Mouse (Mus musculus): Measurements from ENCODE around the gene Aldh3a1. TPM values are rescaled to one million over a fixed set of nuclear protein-coding genes. Genes with fewer than 3 reads are reported as not detected.
"Not testable (repeated sequence)": the region's sequence is repeated elsewhere in the genome, so short reads cannot be mapped to it uniquely, and the experiment has no call there.

The Aldh3a1 gene
- total RNA-seq, 1 experiment from 2014 or later: not detected

DNA sequence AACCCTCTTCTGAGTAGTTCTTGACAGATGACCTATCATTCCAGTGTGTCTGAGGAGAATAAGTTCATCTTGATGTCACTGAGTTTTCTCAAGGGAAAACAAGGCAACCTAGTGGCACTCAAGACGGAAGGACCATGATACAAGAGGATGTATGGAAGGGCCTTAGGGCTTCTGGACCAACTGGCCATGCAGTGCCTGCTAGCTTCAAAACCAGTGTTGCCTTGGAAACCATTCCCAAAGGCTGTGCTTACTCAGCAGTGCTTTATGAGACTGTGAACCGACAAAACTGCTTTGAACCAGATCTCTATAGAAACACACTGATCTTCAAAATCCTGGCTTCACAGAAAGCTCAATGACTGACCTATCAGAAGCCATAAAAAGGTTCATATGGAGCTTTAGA, 16.6 kb upstream of the Aldh3a1 start:
- no peak for ATAC-seq (replicated peaks in 1 of 2; ENCODE audit: insufficient read depth in 1 of 2, low FRiP score in 2 of 2, low TSS enrichment in 1 of 2, low read depth in 1 of 2, poor library complexity in 2 of 2, severe bottlenecking in 2 of 2)

DNA sequence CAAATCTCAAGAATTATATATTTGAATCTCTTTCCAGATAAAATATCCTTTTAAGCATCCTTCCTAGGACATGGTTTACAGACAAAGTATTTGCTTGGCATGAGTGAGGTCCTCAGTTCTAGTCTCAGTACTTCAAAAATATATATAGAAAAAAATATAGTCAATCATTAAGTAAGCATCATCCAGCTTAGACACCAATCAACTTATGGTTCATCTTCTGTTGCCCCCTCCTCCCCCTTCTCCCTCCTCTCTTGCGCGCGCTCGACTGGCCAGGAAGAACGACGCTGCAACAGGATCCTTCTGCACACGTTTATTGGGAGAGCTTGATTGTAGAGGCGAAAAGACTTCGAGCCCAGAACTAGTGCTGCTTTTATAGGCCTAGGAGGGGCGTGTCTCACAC, 15.2 kb upstream of the Aldh3a1 start:
- not testable (repeated sequence) for ATAC-seq (replicated peaks in 1 of 2; ENCODE audit: insufficient read depth in 1 of 2, low FRiP score in 2 of 2, low TSS enrichment in 1 of 2, low read depth in 1 of 2, poor library complexity in 2 of 2, severe bottlenecking in 2 of 2)

- ATAC-seq (replicated peaks in 1 of 2; ENCODE audit: insufficient read depth in 1 of 2, low FRiP score in 2 of 2, low TSS enrichment in 1 of 2, low read depth in 1 of 2, poor library complexity in 2 of 2, severe bottlenecking in 2 of 2): no peak
Measured at GRCm38 (mm10) chr11:61192779-61193178, 14.6 kb upstream of the Aldh3a1 start.

DNA sequence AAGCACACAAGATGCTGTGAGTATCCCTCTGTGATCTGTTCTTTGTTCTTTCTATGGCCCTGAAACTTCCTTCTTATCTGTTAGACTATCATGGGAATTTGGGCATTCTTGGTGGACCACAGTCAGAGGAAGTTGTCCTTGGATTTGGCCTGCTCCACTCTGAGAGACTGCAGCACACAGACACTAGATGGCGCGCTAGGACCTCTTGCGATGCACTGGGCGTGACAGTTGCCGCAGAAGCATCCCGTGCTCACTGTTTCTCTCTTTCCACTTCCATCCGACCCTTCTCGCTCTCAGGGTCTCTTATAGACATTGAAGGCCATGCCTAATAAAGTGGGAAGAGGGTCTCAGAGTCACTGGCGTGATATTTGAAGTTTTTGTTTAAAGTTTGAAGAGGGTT, 13.9 kb upstream of the Aldh3a1 start:
- peak; percentile 80 to 91 for ATAC-seq (replicated peaks in 1 of 2; ENCODE audit: insufficient read depth in 1 of 2, low FRiP score in 2 of 2, low TSS enrichment in 1 of 2, low read depth in 1 of 2, poor library complexity in 2 of 2, severe bottlenecking in 2 of 2)

- ATAC-seq (replicated peaks in 1 of 2; ENCODE audit: insufficient read depth in 1 of 2, low FRiP score in 2 of 2, low TSS enrichment in 1 of 2, low read depth in 1 of 2, poor library complexity in 2 of 2, severe bottlenecking in 2 of 2): no peak
Measured at GRCm38 (mm10) chr11:61196616-61197353, 10.6 kb upstream of the Aldh3a1 start.

DNA sequence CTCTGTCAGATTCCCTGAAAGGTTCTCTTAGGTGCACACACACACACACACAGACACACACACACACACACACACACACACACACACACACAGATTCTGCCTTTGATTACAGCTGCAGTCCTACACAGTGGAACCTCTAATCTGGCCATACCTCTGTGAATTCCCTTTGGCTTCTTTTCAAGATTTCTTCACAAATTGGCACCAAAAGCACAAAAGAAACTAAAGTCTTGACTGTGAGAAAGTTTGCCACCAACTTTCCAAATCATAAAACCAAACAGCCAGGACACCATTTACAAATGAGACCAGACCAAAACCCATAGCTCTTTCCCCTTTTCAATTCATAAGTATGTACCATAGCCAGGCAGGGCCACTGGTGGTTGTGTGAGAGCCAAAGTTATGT, 9.4 kb upstream of the Aldh3a1 start:
- no peak for ATAC-seq (replicated peaks in 1 of 2; ENCODE audit: insufficient read depth in 1 of 2, low FRiP score in 2 of 2, low TSS enrichment in 1 of 2, low read depth in 1 of 2, poor library complexity in 2 of 2, severe bottlenecking in 2 of 2)

GRCm38 (mm10) chr11:61199620-61200362, 7.5 kb upstream of the Aldh3a1 start:
- no peak for ATAC-seq (replicated peaks in 1 of 2; ENCODE audit: insufficient read depth in 1 of 2, low FRiP score in 2 of 2, low TSS enrichment in 1 of 2, low read depth in 1 of 2, poor library complexity in 2 of 2, severe bottlenecking in 2 of 2)

DNA sequence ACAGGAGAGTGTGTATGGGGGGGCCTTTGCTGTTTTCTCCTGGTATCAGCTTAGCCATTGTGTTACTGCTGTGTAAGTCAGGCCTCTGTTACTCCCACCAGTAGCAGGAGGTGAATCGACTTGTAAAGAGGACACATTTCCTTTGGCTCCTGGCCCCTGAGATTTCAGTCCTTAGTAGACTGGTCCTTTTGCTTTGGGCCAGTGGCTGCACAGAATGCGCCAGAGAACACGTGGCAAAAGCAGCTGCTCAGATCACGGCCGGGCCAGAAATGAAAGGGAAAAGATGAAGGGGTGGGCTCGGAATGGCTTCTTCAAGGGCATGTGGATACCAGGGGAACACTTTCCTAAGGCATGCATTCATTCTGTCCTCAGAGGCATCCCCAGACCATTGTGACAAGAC, 5.2 kb upstream of the Aldh3a1 start:
- no peak for ATAC-seq (replicated peaks in 1 of 2; ENCODE audit: insufficient read depth in 1 of 2, low FRiP score in 2 of 2, low TSS enrichment in 1 of 2, low read depth in 1 of 2, poor library complexity in 2 of 2, severe bottlenecking in 2 of 2)

- ATAC-seq (replicated peaks in 1 of 2; ENCODE audit: insufficient read depth in 1 of 2, low FRiP score in 2 of 2, low TSS enrichment in 1 of 2, low read depth in 1 of 2, poor library complexity in 2 of 2, severe bottlenecking in 2 of 2): no peak
Measured at GRCm38 (mm10) chr11:61202810-61203209, 4.5 kb upstream of the Aldh3a1 start.

DNA sequence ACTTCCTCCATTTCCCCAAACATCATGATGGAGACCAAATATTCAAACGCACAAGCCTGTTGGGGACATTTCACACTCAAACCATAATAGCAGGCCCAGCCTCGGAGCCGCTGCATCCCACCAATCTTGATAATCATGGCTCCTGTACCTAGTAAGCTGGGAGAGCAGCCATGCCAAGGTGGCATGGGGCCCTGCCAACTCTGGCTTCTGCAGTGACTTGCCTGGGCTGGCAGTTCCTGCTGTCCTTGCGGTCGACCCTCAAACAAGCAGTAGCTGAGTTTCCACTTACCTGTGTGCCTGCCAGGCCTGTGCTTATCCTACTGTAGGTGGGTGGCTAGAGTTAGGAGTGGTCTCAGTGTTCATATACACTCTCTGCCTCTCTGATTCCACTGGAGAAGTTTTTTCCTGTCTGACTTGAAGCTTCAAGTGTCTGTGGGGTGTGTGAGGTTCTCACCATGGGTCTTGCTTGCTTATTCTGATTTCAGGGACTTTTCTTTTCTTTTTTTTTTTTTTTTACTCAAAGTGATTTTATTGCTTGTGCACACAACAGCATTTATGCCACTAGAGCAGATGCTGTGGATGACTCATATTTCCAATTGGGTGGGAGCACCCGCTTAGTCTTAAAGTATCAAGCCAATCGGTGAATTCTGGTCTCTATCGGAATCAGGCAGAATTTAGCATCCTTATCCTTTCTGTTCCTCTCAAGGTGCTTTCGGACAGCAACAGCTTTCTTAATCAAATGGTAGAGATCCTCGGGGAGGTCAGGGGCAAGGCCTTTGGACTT, 2.0 kb upstream of the Aldh3a1 start:
- ATAC-seq (replicated peaks in 1 of 2; ENCODE audit: insufficient read depth in 1 of 2, low FRiP score in 2 of 2, low TSS enrichment in 1 of 2, low read depth in 1 of 2, poor library complexity in 2 of 2, severe bottlenecking in 2 of 2): no peak

DNA sequence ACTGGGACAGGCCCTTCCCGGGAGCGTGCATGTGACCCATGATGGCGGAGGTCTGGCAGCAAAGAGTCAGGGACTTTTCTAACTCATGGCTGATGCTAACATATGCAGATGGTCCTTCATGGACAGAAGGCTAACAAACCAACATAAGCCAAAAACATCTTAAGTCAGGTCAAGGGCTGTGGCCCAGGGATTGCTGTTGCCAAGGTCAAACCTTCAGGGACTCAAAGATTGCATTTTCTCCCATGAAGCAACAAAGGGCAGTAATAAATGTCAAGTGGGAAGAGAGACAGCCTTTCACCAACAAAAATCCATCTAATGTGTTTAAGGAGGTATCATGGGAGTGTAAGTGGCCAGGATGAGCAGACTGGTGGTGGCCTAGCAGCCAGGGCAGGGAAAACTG, 1.2 kb upstream of the Aldh3a1 start:
- ATAC-seq (replicated peaks in 1 of 2; ENCODE audit: insufficient read depth in 1 of 2, low FRiP score in 2 of 2, low TSS enrichment in 1 of 2, low read depth in 1 of 2, poor library complexity in 2 of 2, severe bottlenecking in 2 of 2): no peak

DNA sequence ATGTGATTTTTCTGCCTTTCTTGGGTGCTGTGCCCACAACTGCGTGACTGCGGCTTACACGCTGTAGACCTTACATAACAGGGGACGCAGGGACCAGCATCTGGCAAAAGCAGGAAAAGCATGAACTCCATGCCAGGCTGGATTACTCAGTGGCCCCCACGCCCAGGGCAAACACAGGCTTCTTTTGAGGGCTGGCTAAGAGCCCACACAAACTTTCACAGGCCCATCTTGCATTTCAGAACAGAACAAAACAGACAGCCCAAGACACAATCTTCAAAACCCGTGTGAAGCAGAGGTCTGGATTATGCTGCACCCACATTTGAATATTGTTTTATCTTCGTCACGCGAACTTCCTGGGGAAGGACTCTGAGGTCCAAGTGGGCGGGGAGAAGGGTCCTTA, 979 bp downstream of the Aldh3a1 start:
- ATAC-seq (replicated peaks in 1 of 2; ENCODE audit: insufficient read depth in 1 of 2, low FRiP score in 2 of 2, low TSS enrichment in 1 of 2, low read depth in 1 of 2, poor library complexity in 2 of 2, severe bottlenecking in 2 of 2): no peak

GRCm38 (mm10) chr11:61212102-61212501, 4.8 kb downstream of the Aldh3a1 start:
- no peak for ATAC-seq (replicated peaks in 1 of 2; ENCODE audit: insufficient read depth in 1 of 2, low FRiP score in 2 of 2, low TSS enrichment in 1 of 2, low read depth in 1 of 2, poor library complexity in 2 of 2, severe bottlenecking in 2 of 2)

GRCm38 (mm10) chr11:61215936-61216335, 8.6 kb downstream of the Aldh3a1 start:
- no peak for ATAC-seq (replicated peaks in 1 of 2; ENCODE audit: insufficient read depth in 1 of 2, low FRiP score in 2 of 2, low TSS enrichment in 1 of 2, low read depth in 1 of 2, poor library complexity in 2 of 2, severe bottlenecking in 2 of 2)

DNA sequence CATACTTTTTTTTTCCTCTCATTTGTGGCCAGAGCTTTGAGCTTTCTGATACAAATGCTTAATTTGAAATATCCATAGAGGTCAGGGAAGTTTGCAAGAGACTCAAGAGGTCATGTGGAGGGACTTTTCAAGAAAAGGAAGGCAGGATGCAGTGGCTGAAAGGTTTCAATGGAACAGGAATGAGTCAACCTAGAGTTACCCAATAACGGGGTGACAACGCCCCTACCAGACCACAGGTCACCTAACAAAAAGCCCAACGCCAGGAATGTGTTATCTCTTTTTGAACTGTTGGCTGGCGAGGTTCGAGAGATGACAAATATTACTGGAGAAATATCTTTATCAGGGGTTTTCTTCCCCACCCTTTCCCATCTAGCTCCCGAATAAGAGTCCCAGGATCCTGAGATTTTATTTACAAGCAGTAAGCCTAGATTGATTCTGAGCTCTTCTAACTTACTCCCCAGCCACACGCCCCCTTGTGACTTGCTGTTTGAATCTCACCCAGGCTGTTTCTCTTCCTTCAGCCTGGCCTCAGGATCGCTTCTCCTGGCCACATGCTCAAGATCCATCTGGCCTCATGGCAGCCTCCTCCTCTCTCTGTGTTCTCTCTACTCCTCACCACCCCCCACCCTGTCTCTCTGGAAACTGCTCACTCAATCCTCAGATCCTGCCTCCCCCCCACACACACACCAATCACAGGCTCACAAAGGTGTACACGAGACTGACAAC, 13.0 kb downstream of the Aldh3a1 start:
- ATAC-seq (replicated peaks in 1 of 2; ENCODE audit: insufficient read depth in 1 of 2, low FRiP score in 2 of 2, low TSS enrichment in 1 of 2, low read depth in 1 of 2, poor library complexity in 2 of 2, severe bottlenecking in 2 of 2): no peak

DNA sequence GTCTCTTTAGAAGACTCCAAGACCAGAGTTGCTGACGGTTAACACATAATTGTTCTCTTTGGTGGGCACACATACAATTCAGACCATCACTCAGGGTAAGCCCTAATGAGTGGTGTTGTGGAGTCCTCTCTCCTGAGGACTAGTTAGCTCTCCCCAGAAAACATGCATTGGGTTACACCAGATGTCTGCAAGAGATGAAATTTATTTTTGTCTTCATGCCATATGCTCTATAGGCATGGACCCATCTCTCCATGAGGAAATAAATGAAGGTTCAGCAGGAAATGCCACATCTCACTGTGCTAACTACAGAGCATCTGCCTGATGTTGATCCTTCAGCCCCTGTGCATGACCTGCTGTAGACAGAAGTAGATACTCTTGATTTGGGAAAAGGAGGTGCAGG, 14.7 kb downstream of the Aldh3a1 start:
- no peak for ATAC-seq (replicated peaks in 1 of 2; ENCODE audit: insufficient read depth in 1 of 2, low FRiP score in 2 of 2, low TSS enrichment in 1 of 2, low read depth in 1 of 2, poor library complexity in 2 of 2, severe bottlenecking in 2 of 2)

DNA sequence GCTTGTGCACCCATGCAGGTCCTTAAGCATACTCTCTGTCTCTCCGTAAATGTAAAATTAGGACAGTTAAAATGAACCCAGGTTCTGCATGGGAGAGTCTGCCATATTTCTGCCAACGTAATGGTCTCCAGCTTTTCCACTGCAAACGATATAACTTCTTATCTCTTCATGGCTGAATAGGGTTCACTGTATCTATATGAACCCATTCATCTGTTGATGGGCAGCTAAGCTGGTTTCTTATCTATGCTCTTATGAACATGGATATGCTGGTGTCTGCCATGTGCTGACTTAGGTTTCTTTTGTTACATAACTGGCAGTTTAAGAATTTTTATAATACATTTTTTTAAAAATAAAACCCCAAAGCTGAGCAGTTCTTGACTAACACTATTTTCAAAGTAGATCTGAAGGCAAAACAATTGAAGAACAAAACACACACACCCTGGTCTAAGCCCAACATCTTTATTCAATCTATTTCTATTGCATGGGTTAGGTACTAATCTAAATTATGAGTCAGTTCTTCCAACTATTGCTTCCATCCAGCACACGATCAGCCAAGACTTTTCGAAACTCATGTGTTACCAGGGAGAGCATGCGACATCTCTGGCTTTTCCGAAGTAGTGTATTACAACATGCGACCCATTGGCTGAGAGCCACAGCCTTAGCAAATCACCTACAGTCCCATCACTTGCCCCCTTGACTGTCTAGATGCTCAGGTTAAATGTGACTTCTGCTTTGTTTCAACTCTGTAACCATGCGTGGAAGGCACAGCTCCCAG, 15.8 kb downstream of the Aldh3a1 start:
- ATAC-seq (replicated peaks in 1 of 2; ENCODE audit: insufficient read depth in 1 of 2, low FRiP score in 2 of 2, low TSS enrichment in 1 of 2, low read depth in 1 of 2, poor library complexity in 2 of 2, severe bottlenecking in 2 of 2): no peak

Measured in hematopoietic stem cell, adult 5-6 weeks (primary cell).